ENCODE assay signal across 10 mouse cellular contexts in the genomic region with DNA sequence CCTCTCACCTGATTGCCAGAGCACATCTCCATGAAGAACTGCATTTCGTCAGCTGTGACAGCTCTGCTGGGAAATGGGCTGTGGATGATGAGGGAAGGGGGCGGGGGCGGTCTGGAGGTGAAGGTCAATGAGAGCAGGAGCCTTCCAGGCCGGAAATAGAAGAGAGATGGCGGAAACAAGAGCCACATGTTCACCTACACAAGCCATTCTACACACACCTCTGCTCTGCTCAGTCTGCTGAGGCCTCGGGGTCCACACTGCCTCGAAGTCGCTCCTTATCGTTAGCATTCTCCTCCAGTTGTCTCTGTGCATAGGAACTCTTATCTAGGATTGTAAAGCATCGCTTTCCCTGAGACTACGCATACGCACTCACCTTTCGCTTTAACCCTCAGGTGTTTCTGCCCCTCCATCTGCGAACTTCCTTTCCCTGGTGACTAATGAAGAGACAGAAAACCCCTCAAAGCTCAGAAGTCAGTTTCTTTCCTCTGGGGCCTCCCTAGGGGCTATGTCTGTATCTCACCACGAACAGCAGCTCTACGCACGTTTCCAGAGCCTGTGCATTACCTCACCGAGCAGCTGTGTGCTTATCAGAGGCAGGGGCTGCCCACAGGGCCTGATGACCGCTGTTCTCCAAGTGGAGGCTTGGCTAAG. TPM values are rescaled to one million over a fixed set of nuclear protein-coding genes. Genes with fewer than 3 reads are reported as not detected.
DNase-seq lines count a peak whose midpoint lies in the region; ATAC-seq lines count a peak whose summit lies in the region.
"Had no signal": no experiment of that assay in that cellular context is flagged by ENCODE, and none has a peak within 500 bp of the region (broad histone marks: within the 10 kb centered on the region; RNA-seq: fewer than 3 reads in every experiment).

No protein-coding gene starts in this region.

- DNase-seq in embryo, embryonic 10 days (ENCODE audit: low spot score), result peak; percentile 33
- no peak for DNase-seq in embryo, embryonic 10.5 days (ENCODE audit: low spot score)
- DNase-seq in midbrain, embryonic 11.5 days (ENCODE audit: low spot score, missing footprints), result peak; percentile 6
- DNase-seq in heart, postnatal 10 days, result peak; percentile 9 to 13
- DNase-seq in adrenal gland, adult (ENCODE audit: inconsistent age in 2 of 2, low spot score in 1 of 2), result no peak
- DNase-seq in kidney, postnatal 25 days, result no peak
- DNase-seq: adrenal gland, adult 8-10 months had no signal

- ATAC-seq in midbrain, embryonic 11.5 days (ENCODE audit: low FRiP score), result no peak
- ATAC-seq in midbrain, embryonic 15.5 days (replicated peaks), result no peak
- ATAC-seq in megakaryocyte-erythroid progenitor cell, adult 5-6 weeks (replicated peaks; ENCODE audit: low FRiP score, low TSS enrichment, poor library complexity, severe bottlenecking), result peak; percentile 75

- no peak overlapping the region for H3K27ac ChIP-seq in midbrain, embryonic 11.5 days (ENCODE audit: low read depth, low read length)
- no peak overlapping the region for H3K27ac ChIP-seq in midbrain, embryonic 15.5 days
- H3K27ac ChIP-seq: hindbrain, embryonic 13.5 days had no signal

- WGBS in midbrain, embryonic 11.5 days, result 82% methylated on average over 19 of the region's 19 CpGs
- WGBS in midbrain, embryonic 15.5 days, result 80% methylated on average over 19 of the region's 19 CpGs

- H3K9ac ChIP-seq in midbrain, embryonic 11.5 days (ENCODE audit: low read length), result no peak overlapping the region
- H3K9ac ChIP-seq in midbrain, embryonic 15.5 days, result no peak overlapping the region
- H3K9ac ChIP-seq: hindbrain, embryonic 13.5 days had no signal

- H3K4me3 ChIP-seq in midbrain, embryonic 11.5 days (ENCODE audit: low read depth, low read length), result no peak overlapping the region
- H3K4me3 ChIP-seq in midbrain, embryonic 15.5 days, result no peak overlapping the region
- H3K4me3 ChIP-seq: hindbrain, embryonic 13.5 days had no signal

- no peaks in the 10 kb centered on the region for H3K36me3 ChIP-seq in midbrain, embryonic 11.5 days (ENCODE audit: control insufficient read depth, insufficient read depth, low read length)
- no peaks in the 10 kb centered on the region for H3K36me3 ChIP-seq in midbrain, embryonic 15.5 days (replicated peaks)
- H3K36me3 ChIP-seq: hindbrain, embryonic 13.5 days had no signal

- intact Hi-C loops in heart, postnatal 10 days (cut with DNase I), result loop anchor here (2.0 to 5.0 kb wide), 4 partner anchors 56 to 836 kb away; a partner anchor contains a TSS

- H3K4me1 ChIP-seq in midbrain, embryonic 11.5 days (ENCODE audit: control insufficient read depth, insufficient read depth, low read length), result no peaks in the 10 kb centered on the region
- peaks cover 6% of the 10 kb centered on the region for H3K4me1 ChIP-seq in midbrain, embryonic 15.5 days
- H3K4me1 ChIP-seq: hindbrain, embryonic 13.5 days had no signal

- H3K27me3 ChIP-seq in midbrain, embryonic 11.5 days (ENCODE audit: control insufficient read depth, insufficient read depth, low read length), result no peaks in the 10 kb centered on the region; the same call in 1 of the 2 replicates
- H3K27me3 ChIP-seq in midbrain, embryonic 15.5 days (replicated peaks), result no peaks in the 10 kb centered on the region
- H3K27me3 ChIP-seq: hindbrain, embryonic 13.5 days had no signal

- H3K9me3 ChIP-seq in midbrain, embryonic 11.5 days (ENCODE audit: control insufficient read depth, low read length), result no peaks in the 10 kb centered on the region
- H3K9me3 ChIP-seq in midbrain, embryonic 15.5 days, result no peaks in the 10 kb centered on the region
- H3K9me3 ChIP-seq: hindbrain, embryonic 13.5 days had no signal

- no peak overlapping the region for H3K4me2 ChIP-seq in midbrain, embryonic 11.5 days
- no peak overlapping the region for H3K4me2 ChIP-seq in midbrain, embryonic 15.5 days
- H3K4me2 ChIP-seq: hindbrain, embryonic 13.5 days had no signal

RNA-seq across cellular contexts. Expression of a gene that starts 53.0 kb away (rescaled TPM):
- polyA plus RNA-seq in midbrain, embryonic 11.5 days (2014; fragmentation: Nextera tagmentation; extraction: Ambion mirVana), result 30.7 and 34.7 TPM in 2 replicates
- 36.1 and 38.6 TPM in 2 replicates for polyA plus RNA-seq in midbrain, embryonic 15.5 days (2015; fragmentation: Nextera tagmentation; extraction: Ambion mirVana)
- total RNA-seq in heart, postnatal 10 days (2021), result 10 to 100 TPM; 22.1 to 24.3 TPM
- total RNA-seq in megakaryocyte-erythroid progenitor cell, adult 5-6 weeks (2014; fragmentation: Nextera tagmentation), result 22.4 and 38.2 TPM in 2 replicates
- total RNA-seq in megakaryocyte-erythroid progenitor cell, adult 5-6 weeks (2017), result 11.7 and 15.7 TPM in 2 replicates

Comparison
In these comparisons a context has a peak if more than half of its experiments do, and no peak if none do; other contexts are left out.
1. DNase-seq: peak in embryo, embryonic 10 days (single experiment), midbrain, embryonic 11.5 days (single experiment) and heart, postnatal 10 days (2 of 2); none in embryo, embryonic 10.5 days (single experiment), adrenal gland, adult (0 of 2) and kidney, postnatal 25 days (0 of 2).